Mouse (Mus musculus) lung, postnatal 10 days (tissue): ENCODE measurements around the gene Ifnl3.
"Not testable (repeated sequence)": the region's sequence is repeated elsewhere in the genome, so short reads cannot be mapped to it uniquely, and the experiment has no call there.

Source experiments
- DNase-seq: peaks from one replicate; pipeline ENCODE4 v3.0.0; 2021

The Ifnl3 gene

GRCm38 (mm10) chr7:28522536-28522935 lies at the start of gene Ifnl3:
TSS of gene Ifnl3 (plus strand) at chr7:28522836.
- not testable (repeated sequence) for DNase-seq

- no peak for DNase-seq
These were observed 46.4 kb upstream of the Ifnl3 start for GRCm38 (mm10) chr7:28476191-28476590.

GRCm38 (mm10) chr7:28477363-28477762 lies 45.3 kb upstream of the Ifnl3 start:
- no peak for DNase-seq

GRCm38 (mm10) chr7:28478854-28479253 lies 43.8 kb upstream of the Ifnl3 start:
- peak; percentile 28 for DNase-seq

GRCm38 (mm10) chr7:28482854-28483253 lies 39.8 kb upstream of the Ifnl3 start:
- DNase-seq: no peak

- no peak for DNase-seq
These were observed 38.4 kb upstream of the Ifnl3 start for GRCm38 (mm10) chr7:28484192-28484591.

GRCm38 (mm10) chr7:28488030-28488491 lies 34.6 kb upstream of the Ifnl3 start:
- peak; percentile 48 for DNase-seq

GRCm38 (mm10) chr7:28490410-28490809 lies 32.2 kb upstream of the Ifnl3 start:
- DNase-seq: peak; percentile 77

GRCm38 (mm10) chr7:28490903-28491302 lies 31.7 kb upstream of the Ifnl3 start:
- DNase-seq: no peak

- no peak for DNase-seq
These were observed 30.3 kb upstream of the Ifnl3 start for GRCm38 (mm10) chr7:28492310-28492709.

GRCm38 (mm10) chr7:28495426-28495825 lies 27.2 kb upstream of the Ifnl3 start:
- no peak for DNase-seq

GRCm38 (mm10) chr7:28505585-28505984 lies 17.1 kb upstream of the Ifnl3 start:
- DNase-seq: peak; percentile 29

- not testable (repeated sequence) for DNase-seq
These were observed 13.5 kb upstream of the Ifnl3 start for GRCm38 (mm10) chr7:28509121-28509520.

GRCm38 (mm10) chr7:28510405-28510974 lies 12.1 kb upstream of the Ifnl3 start, which contains the start of gene Ifnl2:
TSS of gene Ifnl2 (minus strand) at chr7:28510455.
- not testable (repeated sequence) for DNase-seq

GRCm38 (mm10) chr7:28511441-28511840 lies 11.2 kb upstream of the Ifnl3 start:
- DNase-seq: no peak

GRCm38 (mm10) chr7:28527922-28528719 lies 5.5 kb downstream of the Ifnl3 start:
- peak; percentile 90 for DNase-seq

- peak; percentile 33 for DNase-seq
These were observed 9.4 kb downstream of the Ifnl3 start for GRCm38 (mm10) chr7:28532005-28532404.

GRCm38 (mm10) chr7:28538886-28539285 lies 16.2 kb downstream of the Ifnl3 start:
- DNase-seq: not testable (repeated sequence)

GRCm38 (mm10) chr7:28540526-28540925 lies 17.9 kb downstream of the Ifnl3 start, which contains the start of gene Sycn:
TSS of gene Sycn (plus strand) at chr7:28540885.
- DNase-seq: no peak

- no peak for DNase-seq
These were observed 21.5 kb downstream of the Ifnl3 start for GRCm38 (mm10) chr7:28544051-28544601.

- DNase-seq: peak; percentile 39
These were observed 22.6 kb downstream of the Ifnl3 start for GRCm38 (mm10) chr7:28545048-28545890.

- DNase-seq: no peak
These were observed 23.2 kb downstream of the Ifnl3 start for GRCm38 (mm10) chr7:28545891-28546210.

GRCm38 (mm10) chr7:28546649-28547048 lies 24.0 kb downstream of the Ifnl3 start:
- no peak for DNase-seq
